Mouse (Mus musculus): ENCODE data around the gene Cep72.
"Not testable (repeated sequence)": the region's sequence is repeated elsewhere in the genome, so short reads cannot be mapped to it uniquely, and the experiment has no call there.

Gene Cep72

GRCm38 (mm10) chr13:74061613-74062377, at the start of gene Cep72:
Cep72 (minus strand) TSS chr13:74062299.
- DNase-seq (ENCODE audit: low spot score), result peak; percentile 91

DNA sequence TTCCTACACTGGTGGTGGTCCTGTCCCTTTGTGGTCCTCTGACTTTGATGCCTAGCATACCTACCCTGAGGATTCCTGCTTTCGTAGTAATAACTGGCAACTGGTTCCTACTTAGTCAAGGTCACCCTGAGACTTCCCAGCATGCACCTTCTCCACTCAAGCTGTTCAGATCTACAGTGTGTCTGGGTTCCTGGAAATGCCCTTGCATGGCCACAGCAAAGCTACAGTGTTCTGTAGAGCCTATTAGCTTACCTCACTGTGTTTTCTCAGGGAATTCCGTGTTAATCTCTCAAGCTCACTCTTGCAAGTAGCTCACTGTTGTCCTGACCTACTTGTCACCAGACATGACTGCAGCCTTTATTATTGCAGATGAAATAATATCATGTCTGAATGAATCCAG, 45.3 kb upstream of the Cep72 start:
- no peak for DNase-seq (ENCODE audit: low spot score)

DNA sequence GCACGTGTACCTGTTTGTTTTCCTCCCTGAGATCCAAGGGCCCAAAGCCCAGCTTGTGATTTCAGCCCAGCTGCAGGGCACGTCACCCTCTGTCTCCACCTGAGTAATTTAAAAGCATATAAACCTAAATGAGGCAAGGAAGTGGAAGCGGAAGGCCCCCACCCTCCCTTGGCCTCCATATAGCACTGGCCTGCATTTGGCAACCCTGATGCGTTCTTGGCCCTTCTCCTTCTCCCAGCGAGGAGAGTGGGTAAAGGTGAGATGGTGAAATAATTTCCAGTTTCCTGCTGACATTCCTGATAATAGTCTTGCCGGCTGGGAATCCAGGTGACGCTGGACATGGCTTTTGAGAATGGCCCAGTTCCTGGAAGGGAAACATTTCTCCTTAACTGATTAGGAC, 42.3 kb upstream of the Cep72 start:
- DNase-seq (ENCODE audit: low spot score), result no peak

- DNase-seq (ENCODE audit: low spot score), result no peak
Observed at GRCm38 (mm10) chr13:74102831-74103582, 40.9 kb upstream of the Cep72 start.

DNA sequence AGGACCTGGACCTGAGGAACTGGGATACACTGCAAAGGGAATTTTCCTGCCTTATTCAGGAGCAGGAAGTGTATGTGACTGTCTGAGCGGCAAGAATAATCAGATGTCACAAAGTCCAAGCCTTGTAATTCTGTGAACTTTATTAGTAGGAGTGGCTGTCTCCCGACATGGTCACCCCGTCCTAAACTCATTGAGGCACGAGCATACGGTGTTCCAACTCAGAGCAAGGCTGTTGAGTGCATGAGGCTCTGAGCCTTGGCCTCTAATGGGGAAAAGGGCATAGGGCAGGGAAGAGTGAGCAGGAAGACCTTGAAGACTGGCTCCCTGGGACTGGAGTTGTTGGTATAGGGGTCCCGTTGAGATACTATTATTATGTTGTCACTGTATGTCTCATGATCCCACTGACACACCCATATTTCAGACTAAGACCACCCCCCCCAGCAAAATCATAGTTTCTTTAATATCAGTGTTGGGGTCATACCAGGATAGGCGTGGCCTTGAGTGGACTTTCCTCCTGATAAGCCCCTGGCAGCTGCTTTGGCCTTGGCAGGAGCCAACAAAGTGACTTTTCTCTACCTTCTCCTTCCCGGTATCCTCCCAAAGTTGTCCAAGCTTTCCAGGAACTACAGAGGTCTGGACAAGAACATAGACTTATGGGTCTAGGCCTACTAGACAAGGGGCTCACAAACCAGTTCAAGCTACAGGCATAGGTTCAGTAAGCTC, 40.2 kb upstream of the Cep72 start:
- no peak for DNase-seq (ENCODE audit: low spot score)

- no peak for DNase-seq (ENCODE audit: low spot score)
Observed at GRCm38 (mm10) chr13:74098913-74099312, 36.8 kb upstream of the Cep72 start.

DNA sequence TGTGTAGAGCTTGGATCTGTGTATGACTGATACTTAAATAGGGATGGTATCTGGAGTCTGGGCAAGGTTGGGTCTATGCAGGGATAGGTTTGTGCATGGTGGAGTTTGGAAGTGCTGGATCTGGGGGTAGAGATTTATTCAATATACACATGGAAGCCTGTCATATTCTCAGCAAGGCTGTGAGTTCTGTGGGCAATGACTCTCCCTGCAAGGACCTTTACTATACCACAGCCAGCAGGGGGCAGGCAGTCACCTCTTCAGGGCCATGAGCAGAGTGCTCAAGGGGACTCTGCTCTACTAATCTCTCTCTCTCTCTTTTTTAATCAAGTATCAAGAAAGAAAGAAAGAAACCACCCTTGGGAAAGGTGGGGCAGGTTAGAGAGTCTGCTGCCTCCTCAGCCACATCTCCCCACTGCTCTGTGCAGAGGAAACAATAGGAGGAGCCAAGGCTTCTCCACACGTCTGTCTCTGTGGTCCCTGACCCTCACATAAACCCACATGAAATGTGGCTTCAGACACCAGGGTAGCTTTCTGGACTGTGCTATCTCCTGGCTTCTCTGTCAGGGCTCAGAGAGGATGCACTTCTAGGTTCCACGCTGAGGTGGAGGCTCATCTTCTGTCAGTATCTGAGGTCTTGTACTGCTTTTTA, 34.7 kb upstream of the Cep72 start:
- DNase-seq (ENCODE audit: low spot score), result peak; percentile 29

GRCm38 (mm10) chr13:74095936-74096335, 33.8 kb upstream of the Cep72 start:
- DNase-seq (ENCODE audit: low spot score), result no peak

- DNase-seq (ENCODE audit: low spot score), result no peak
Observed at GRCm38 (mm10) chr13:74090265-74090664, 28.2 kb upstream of the Cep72 start.

- DNase-seq (ENCODE audit: low spot score), result no peak
Observed at GRCm38 (mm10) chr13:74073369-74073768, 11.3 kb upstream of the Cep72 start.

DNA sequence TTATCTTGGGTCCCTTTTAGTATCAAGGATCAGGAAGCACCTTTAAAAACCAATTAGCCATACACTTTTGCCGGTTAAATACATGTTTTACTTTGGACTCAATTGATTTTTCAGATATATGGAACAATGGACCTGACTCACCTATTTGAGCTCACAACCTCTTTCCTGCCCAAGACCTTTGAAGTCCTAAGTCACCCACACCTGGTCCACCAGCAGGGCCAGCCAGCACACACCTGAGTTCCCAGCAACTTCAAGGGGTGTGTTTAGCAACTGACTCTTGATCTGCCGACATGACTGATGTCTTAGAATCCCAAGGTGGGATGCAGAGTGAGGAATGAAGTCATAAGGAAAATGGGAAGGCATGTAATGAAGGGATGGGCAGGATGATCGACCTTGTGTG, 9.6 kb upstream of the Cep72 start:
- no peak for DNase-seq (ENCODE audit: low spot score)

GRCm38 (mm10) chr13:74071244-74071643, 9.1 kb upstream of the Cep72 start:
- not testable (repeated sequence) for DNase-seq (ENCODE audit: low spot score)

DNA sequence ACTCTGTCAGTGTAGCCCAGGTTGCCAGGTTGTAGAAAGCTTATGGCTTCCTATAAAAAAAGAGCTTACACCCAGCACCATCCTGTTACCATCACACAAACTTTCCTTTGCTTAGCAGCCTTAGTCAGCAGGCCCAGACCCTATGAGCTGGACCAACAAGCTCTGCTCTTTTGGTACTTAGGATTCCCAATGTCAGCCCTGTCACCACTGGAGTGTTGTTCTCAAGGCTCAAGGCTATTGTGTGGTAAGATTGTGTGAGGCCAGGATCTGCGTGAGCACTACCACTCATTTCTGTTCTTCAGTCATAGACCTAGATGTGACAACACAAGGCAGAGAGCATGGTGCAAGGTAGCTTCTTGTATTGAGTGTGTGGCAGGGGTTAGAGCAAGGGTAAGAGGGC, 4.5 kb upstream of the Cep72 start:
- DNase-seq (ENCODE audit: low spot score), result no peak

GRCm38 (mm10) chr13:74063340-74064050, 1.4 kb upstream of the Cep72 start:
- no peak for DNase-seq (ENCODE audit: low spot score)

GRCm38 (mm10) chr13:74062378-74063128, 454 bp upstream of the Cep72 start:
- DNase-seq (ENCODE audit: low spot score), result no peak

GRCm38 (mm10) chr13:74058081-74058480, 4.0 kb downstream of the Cep72 start:
- DNase-seq (ENCODE audit: low spot score), result no peak

DNA sequence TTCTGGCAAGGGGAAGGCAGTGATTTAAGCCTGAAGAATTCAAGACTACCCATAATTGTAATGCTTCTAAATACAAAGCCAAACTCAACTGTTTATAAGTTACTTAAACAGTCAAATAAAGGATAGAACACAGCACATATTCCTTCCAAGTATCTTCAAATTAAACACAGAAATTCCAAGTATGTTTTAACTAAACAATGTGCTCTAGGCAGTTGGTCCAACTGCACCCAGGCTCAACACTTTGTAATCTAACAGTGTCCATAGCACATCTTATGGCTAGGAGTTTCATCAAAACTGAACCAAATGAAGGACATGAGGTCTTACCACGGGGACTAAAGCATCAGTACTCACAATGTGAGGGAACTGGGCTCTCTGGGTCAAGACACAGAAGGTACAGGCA, 5.9 kb downstream of the Cep72 start:
- DNase-seq (ENCODE audit: low spot score), result no peak

- DNase-seq (ENCODE audit: low spot score), result no peak
Observed at GRCm38 (mm10) chr13:74039926-74040325, 22.2 kb downstream of the Cep72 start.

DNA sequence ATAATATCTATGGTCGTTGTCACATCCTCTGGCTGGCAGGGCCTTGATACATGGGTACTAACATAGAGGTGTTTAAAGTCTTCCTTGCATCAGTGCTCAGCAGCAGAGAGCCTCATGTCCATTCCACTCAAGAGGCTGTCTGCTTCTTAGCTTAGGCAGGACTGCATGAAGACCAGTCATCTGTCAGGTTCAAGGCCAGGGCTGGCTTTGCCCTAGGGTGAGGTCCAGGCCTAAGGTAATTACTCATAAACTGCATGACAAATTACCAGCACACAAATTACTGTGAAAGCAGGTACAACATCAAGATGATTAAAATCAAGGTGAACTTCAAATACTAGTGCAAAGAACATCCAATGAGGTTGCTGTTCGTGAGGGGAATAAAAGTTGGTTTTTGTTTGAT, 26.3 kb downstream of the Cep72 start:
- no peak for DNase-seq (ENCODE audit: low spot score)

- DNase-seq (ENCODE audit: low spot score), result no peak
Observed at GRCm38 (mm10) chr13:74034756-74035155, 27.3 kb downstream of the Cep72 start.

DNA sequence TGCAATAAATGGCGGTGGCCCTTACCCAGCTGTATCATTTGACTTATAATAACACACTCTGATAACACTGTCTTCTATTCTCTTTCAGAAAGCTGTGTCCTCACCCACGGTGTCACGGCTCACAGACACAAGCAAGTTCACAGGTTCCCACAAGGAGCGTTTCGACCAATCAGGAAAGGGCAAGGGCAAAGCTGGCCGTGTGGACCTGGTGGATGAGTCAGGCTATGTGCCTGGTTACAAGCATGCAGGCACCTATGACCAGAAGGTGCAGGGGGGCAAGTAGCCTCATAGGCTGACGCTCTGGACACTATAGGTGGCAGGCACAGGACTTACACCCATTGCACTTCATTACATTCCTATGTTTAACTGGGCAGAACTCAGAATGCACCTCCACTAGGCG, 31.0 kb downstream of the Cep72 start:
- no peak for DNase-seq (ENCODE audit: low spot score)

All from testis, postnatal 14 days (tissue).